Mouse (Mus musculus) small intestine, adult 2 months (tissue): ENCODE measurements around the gene Vstm4.

ENCODE experiments used
- CTCF ChIP-seq: fragments of 200-500 bp; IDR thresholded peaks from 2 replicates; pipeline ENCODE4 v1.5.1; 2012; ENCODE audit warnings: low read depth, mild to moderate bottlenecking, control low read depth, inconsistent platforms, low read length, moderate library complexity, mixed read lengths; ENCODE audit not compliant: insufficient replicate concordance, insufficient read length; ENCODE audit errors: extremely low read depth
- POLR2A ChIP-seq: fragments of 200-500 bp; IDR thresholded peaks from 2 replicates; pipeline ENCODE4 v1.6.1; 2012; ENCODE audit warnings: low read depth, mild to moderate bottlenecking, control low read depth, inconsistent platforms, low read length, moderate library complexity

DNA sequence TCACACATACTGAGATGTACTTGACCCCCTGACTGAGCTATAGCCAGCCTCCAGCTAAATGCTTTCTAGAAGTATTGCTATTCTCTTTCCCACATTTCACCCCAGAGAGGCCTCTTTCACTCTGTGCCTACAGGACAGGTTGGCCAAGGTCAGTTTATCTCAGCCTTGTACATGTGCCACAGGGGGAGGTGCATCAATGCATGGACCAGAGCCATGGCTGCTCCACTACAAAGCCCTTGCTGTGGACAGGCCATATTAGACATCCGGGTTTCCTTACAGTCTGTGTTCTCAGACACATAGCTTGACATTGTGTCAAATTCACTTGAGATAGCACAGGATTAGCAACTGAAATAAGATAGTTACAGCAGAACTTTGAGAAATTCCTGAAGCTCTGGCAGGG is 25.1 kb downstream of the Vstm4 start:
- TF ChIP-seq CTCF (no peak), POLR2A (no peak)
